Mouse (Mus musculus) hindbrain, embryonic 11.5 days (tissue): Measurements from ENCODE around the gene Plin5. TPM values are rescaled to one million over a fixed set of nuclear protein-coding genes. Genes with fewer than 3 reads are reported as not detected.
"Not testable (repeated sequence)": the region's sequence is repeated elsewhere in the genome, so short reads cannot be mapped to it uniquely, and the experiment has no call there.

Source experiments
- ATAC-seq: fragments of 200-750 bp; cut with Nextera tagmentation; 2 replicates; pipeline ENCODE4 v1.8.0; 2017; ENCODE audit warnings: mild to moderate bottlenecking, moderate TSS enrichment, moderate library complexity; ENCODE audit not compliant: low FRiP score
- DNase-seq: peaks from one replicate; pipeline ENCODE4 v3.0.0-alpha.2; 2015; ENCODE audit warnings: low spot score
- H3K27ac ChIP-seq: fragments of 300-500 bp; sonication (generic); 2 replicates; pipeline ENCODE4 v1.5.1; 2014; ENCODE audit warnings: mild to moderate bottlenecking, low read depth, low read length
- H3K27me3 ChIP-seq: fragments of 300-500 bp; sonication (generic); 2 replicates; pipeline ENCODE4 v1.6.1; 2014; ENCODE audit warnings: mild to moderate bottlenecking, low read length, moderate library complexity, mixed read lengths; ENCODE audit not compliant: control insufficient read depth, insufficient read depth
- H3K36me3 ChIP-seq: fragments of 300-500 bp; sonication (generic); 2 replicates; pipeline ENCODE4 v1.6.1; 2014; ENCODE audit warnings: mild to moderate bottlenecking, low read length, moderate library complexity, mixed read lengths; ENCODE audit not compliant: control insufficient read depth, insufficient read depth
- H3K4me1 ChIP-seq: fragments of 300-500 bp; sonication (generic); replicated peaks from 2 replicates; pipeline ENCODE4 v1.6.1; 2014; ENCODE audit warnings: low read length, mixed read lengths; ENCODE audit not compliant: control insufficient read depth, insufficient read depth
- H3K4me2 ChIP-seq: fragments of 300-500 bp; sonication (generic); replicated peaks from 2 replicates; pipeline ENCODE4 v1.6.1; 2014; ENCODE audit warnings: mild to moderate bottlenecking, low read depth, low read length
- H3K4me3 ChIP-seq: fragments of 300-500 bp; sonication (generic); 2 replicates; pipeline ENCODE4 v1.5.1; 2014; ENCODE audit warnings: low read depth, low read length
- H3K9ac ChIP-seq: fragments of 300-500 bp; sonication (generic); 2 replicates; pipeline ENCODE4 v1.6.1; 2014; ENCODE audit warnings: low read depth, low read length
- H3K9me3 ChIP-seq: fragments of 300-500 bp; sonication (generic); 2 replicates; pipeline ENCODE4 v1.6.1; 2016; ENCODE audit warnings: low read length; ENCODE audit not compliant: control insufficient read depth
- WGBS: fragments of 180-500 bp; shearing (Covaris S2); extraction: QIAGEN DNeasy Blood & Tissue Kit; methylation state at CpG from one replicate; pipeline ENCODE4 v1.1.7; 2014; 5-methylcytosine and 5-hydroxymethylcytosine counted together
- polyA plus RNA-seq: library from polyadenylated mRNA; unstranded; fragments of >200 nt; fragmentation: Nextera tagmentation; extraction: Ambion mirVana; gene quantifications from 2 replicates; pipeline ENCODE4 v1.2.1, GENCODE M21; 2014

The Plin5 gene
- polyA plus RNA-seq, 1 experiment from 2014 or later = 0.28 TPM

- no peak for ATAC-seq
- WGBS = 80% methylated on average over 4 of the region's 4 CpGs
- Histone ChIP-seq H3K27ac (no peak overlapping the region), H3K4me3 (no peak overlapping the region), H3K9me3 (no peaks in the 10 kb centered on the region), H3K27me3 (no peaks in the 10 kb centered on the region), H3K9ac (no peak overlapping the region), H3K36me3 (peaks cover 4% of the 10 kb centered on the region; the same call in 1 of the 2 replicates), H3K4me1 (no peaks in the 10 kb centered on the region), H3K4me2 (no peak overlapping the region)
- no peak for DNase-seq
Observed at GRCm38 (mm10) chr17:56106981-56107380, 10.4 kb downstream of the Plin5 start.

- DNase-seq, ATAC-seq, H3K4me3 ChIP-seq, H3K9ac ChIP-seq, H3K4me2 ChIP-seq, H3K27ac ChIP-seq, H3K27me3 ChIP-seq, H3K4me1 ChIP-seq, H3K36me3 ChIP-seq, H3K9me3 ChIP-seq: not testable (repeated sequence)
- 94% methylated on average over 4 of the region's 4 CpGs for WGBS
Observed at GRCm38 (mm10) chr17:56106436-56106835, 11.0 kb downstream of the Plin5 start.

DNA sequence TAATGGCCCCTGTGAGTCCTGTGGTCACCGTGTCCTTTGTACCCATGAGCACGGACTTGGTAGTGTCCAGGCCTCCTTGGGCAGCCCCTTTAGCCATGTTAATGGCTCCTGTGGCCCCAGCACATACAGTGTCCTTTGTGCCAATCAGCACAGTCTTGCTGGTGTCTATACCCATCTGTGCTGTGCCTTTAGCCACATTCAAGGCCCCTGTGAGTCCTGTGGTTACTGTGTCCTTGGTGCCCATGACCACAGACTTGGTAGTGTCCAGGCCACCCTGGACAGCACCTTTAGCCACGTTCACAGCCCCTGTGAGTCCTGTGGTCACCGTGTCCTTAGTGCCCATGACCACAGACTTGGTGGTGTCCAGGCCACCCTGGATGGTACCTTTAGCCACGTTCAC is 12.6 kb downstream of the Plin5 start:
- H3K27ac ChIP-seq, DNase-seq, H3K4me1 ChIP-seq, H3K9me3 ChIP-seq, H3K27me3 ChIP-seq, ATAC-seq, H3K4me3 ChIP-seq, H3K4me2 ChIP-seq, H3K9ac ChIP-seq: not testable (repeated sequence)
- peaks cover 17% of the 10 kb centered on the region for H3K36me3 ChIP-seq
- 100% methylated on average over 2 of the region's 5 CpGs for WGBS

DNA sequence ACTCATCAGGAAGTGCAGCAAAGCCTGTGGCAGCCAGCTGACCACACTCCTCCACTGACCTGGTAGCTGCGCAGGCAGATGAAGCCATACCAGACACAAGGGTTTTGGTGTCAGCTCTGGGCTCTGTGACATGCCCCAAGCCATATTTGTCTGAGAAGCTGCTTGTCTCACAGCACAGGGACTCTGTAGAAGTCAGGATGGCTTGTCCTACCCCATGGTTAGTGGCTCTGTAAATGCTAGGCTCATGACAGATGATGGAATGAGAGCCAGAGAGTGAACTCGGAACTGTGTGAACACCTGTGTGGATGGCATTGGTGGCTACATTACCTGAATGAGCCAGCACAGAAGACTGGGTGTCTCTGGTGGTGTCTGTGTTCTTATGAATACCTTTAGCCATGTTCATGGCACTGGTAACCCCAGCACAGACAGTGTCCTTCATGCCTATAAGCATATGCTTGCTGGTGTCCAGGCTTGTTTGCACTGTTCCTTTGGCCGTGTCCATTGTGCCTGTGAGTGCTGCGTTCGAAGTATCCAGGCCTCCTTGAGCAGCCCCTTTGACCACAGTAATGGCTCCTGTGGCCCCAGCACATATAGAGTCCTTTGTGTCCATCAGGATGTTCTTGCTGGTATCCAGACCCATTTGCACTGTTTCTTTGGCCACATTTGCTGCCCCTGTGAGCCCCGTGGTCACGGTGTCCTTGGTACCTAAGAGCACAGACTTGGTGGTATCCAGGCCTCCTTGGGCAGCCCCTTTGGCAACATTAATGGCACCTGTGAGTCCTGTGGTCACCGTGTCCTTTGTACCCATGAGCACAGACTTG is 13.7 kb downstream of the Plin5 start:
- ATAC-seq (no peak), DNase-seq (no peak)
- peaks cover 20% of the 10 kb centered on the region for H3K36me3 ChIP-seq
- WGBS = 94% methylated on average over 8 of the region's 8 CpGs
- no peak overlapping the region for H3K27ac ChIP-seq
- no peak overlapping the region for H3K4me2 ChIP-seq
- no peaks in the 10 kb centered on the region for H3K27me3 ChIP-seq
- H3K4me3 ChIP-seq = no peak overlapping the region
- no peaks in the 10 kb centered on the region for H3K9me3 ChIP-seq
- no peak overlapping the region for H3K9ac ChIP-seq
- no peaks in the 10 kb centered on the region for H3K4me1 ChIP-seq

GRCm38 (mm10) chr17:56102927-56103326 is 14.5 kb downstream of the Plin5 start:
- Histone ChIP-seq H3K4me1 (no peaks in the 10 kb centered on the region), H3K4me2 (no peak overlapping the region), H3K9me3 (no peaks in the 10 kb centered on the region), H3K4me3 (no peak overlapping the region), H3K27ac (no peak overlapping the region), H3K36me3 (peaks cover 20% of the 10 kb centered on the region), H3K9ac (no peak overlapping the region), H3K27me3 (no peaks in the 10 kb centered on the region)
- no peak for DNase-seq
- ATAC-seq = no peak
- WGBS = 91% methylated on average over 9 of the region's 9 CpGs

GRCm38 (mm10) chr17:56102158-56102557 is 15.2 kb downstream of the Plin5 start:
- H3K36me3 ChIP-seq = peaks cover 26% of the 10 kb centered on the region
- no peaks in the 10 kb centered on the region for H3K9me3 ChIP-seq
- no peak overlapping the region for H3K4me2 ChIP-seq
- WGBS = 89% methylated on average over 5 of the region's 5 CpGs
- ATAC-seq (no peak), DNase-seq (no peak)
- H3K9ac ChIP-seq = no peak overlapping the region
- no peak overlapping the region for H3K27ac ChIP-seq
- no peaks in the 10 kb centered on the region for H3K27me3 ChIP-seq
- H3K4me1 ChIP-seq = no peaks in the 10 kb centered on the region
- H3K4me3 ChIP-seq = no peak overlapping the region

GRCm38 (mm10) chr17:56100811-56101210 is 16.6 kb downstream of the Plin5 start:
- no peaks in the 10 kb centered on the region for H3K27me3 ChIP-seq
- H3K4me1 ChIP-seq = no peaks in the 10 kb centered on the region
- DNase-seq (no peak), ATAC-seq (no peak)
- H3K4me3 ChIP-seq = no peak overlapping the region
- no peak overlapping the region for H3K4me2 ChIP-seq
- WGBS = 85% methylated on average over 3 of the region's 3 CpGs
- no peak overlapping the region for H3K27ac ChIP-seq
- H3K36me3 ChIP-seq = peaks cover 36% of the 10 kb centered on the region
- no peaks in the 10 kb centered on the region for H3K9me3 ChIP-seq
- H3K9ac ChIP-seq = no peak overlapping the region

DNA sequence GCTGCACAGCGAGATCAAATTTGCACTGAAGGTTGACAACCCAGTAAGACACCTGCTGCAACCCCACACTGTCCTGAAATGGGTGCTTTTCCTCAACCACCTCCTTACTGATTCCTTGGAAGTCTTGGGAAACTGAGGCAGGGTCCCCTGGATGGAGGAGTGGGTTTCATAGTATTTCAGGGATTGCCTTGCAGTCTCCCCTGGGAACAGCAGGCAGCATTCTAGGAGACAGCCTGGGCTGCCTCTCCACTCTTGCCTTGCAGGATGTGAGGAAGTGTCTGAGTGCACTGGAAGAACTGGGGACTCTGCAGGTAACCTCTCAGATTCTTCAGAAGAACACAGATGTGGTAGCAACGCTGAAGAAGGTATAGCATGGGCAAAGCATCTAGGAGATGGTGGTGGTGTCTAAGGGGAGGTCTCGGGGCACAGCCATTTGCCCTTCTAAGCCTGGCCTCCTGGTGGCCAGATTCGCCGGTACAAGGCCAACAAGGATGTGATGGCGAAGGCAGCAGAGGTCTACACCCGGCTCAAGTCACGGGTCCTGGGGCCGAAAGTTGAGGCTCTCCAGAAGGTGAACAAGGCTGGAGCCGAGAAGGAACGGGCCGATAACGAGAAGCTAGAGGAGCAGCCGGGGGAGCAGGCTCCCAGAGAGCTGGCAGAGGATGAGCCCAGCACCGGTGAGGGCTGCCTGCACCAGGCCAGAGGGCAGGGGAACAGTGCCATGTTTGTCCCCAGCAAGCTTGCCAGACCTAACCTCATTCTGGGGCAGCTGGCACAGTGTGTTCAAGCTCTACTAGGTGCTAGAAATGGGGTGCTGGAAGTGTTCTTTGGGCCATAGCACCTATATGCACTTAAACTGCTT is 18.5 kb downstream of the Plin5 start:
- 95% methylated on average over 15 of the region's 15 CpGs for WGBS
- H3K36me3 ChIP-seq = peaks cover 36% of the 10 kb centered on the region
- H3K4me2 ChIP-seq = no peak overlapping the region
- no peak overlapping the region for H3K4me3 ChIP-seq
- H3K27ac ChIP-seq = no peak overlapping the region
- H3K9me3 ChIP-seq = no peaks in the 10 kb centered on the region
- no peak overlapping the region for H3K9ac ChIP-seq
- H3K27me3 ChIP-seq = no peaks in the 10 kb centered on the region
- DNase-seq (no peak), ATAC-seq (no peak)
- H3K4me1 ChIP-seq = no peaks in the 10 kb centered on the region
